Mouse (Mus musculus) C2C12 (cell line): ENCODE measurements around the gene Lrcol1.

Experiments
- CTCF ChIP-seq: IDR thresholded peaks from one replicate; pipeline ENCODE4 v1.5.1; 2011; ENCODE audit not compliant: control insufficient read depth, insufficient read depth, insufficient read length
- MYOG ChIP-seq: IDR thresholded peaks from one replicate; pipeline ENCODE4 v1.6.1; 2011; ENCODE audit not compliant: control insufficient read depth, insufficient read length; ENCODE audit errors: extremely low read depth

DNA sequence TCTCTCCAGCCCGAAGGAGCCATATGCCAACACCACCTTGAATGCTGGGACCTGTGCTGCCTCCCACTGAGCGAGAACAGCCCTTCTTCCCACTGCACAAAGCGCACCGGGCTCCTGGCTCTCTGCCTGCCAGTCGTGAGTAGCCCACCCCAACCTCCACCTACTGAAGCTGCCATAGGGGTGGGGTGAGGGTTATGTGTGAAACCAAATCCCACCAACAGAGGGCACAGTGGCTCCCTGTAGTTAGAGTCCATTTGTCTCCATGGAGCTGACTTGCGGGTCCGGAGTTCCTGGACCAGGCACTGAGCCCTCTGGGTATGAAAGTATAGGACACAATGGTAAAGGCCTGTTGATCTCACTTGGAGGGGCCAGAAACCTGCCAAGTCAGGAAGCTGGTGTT, 10.2 kb downstream of the Lrcol1 start:
- peak; percentile 25 for TF ChIP-seq CTCF
- no peak for TF ChIP-seq MYOG
